Mouse (Mus musculus) forebrain, embryonic 13.5 days (tissue): ENCODE data around the gene Ifnz. TPM values are rescaled to one million over a fixed set of nuclear protein-coding genes. Genes with fewer than 3 reads are reported as not detected.
"Not testable (repeated sequence)": the region's sequence is repeated elsewhere in the genome, so short reads cannot be mapped to it uniquely, and the experiment has no call there.

ENCODE experiments used
- ATAC-seq: fragments of 200-750 bp; cut with Nextera tagmentation; 2 replicates; pipeline ENCODE4 v1.8.0; 2017
- H3K27ac ChIP-seq: fragments of 300-500 bp; sonication (generic); 2 replicates; pipeline ENCODE4 v1.5.1; 2015; ENCODE audit warnings: inconsistent platforms, mild to moderate bottlenecking, moderate library complexity
- H3K27me3 ChIP-seq: fragments of 300-500 bp; sonication (generic); 2 replicates; pipeline ENCODE4 v1.6.1; 2015; ENCODE audit warnings: mild to moderate bottlenecking, inconsistent platforms
- H3K36me3 ChIP-seq: fragments of 300-500 bp; sonication (generic); 2 replicates; pipeline ENCODE4 v1.6.1; 2015; ENCODE audit warnings: mild to moderate bottlenecking, inconsistent platforms; ENCODE audit not compliant: poor library complexity, severe bottlenecking
- H3K4me1 ChIP-seq: fragments of 300-500 bp; sonication (generic); 2 replicates; pipeline ENCODE4 v1.6.1; 2015; ENCODE audit warnings: inconsistent platforms
- H3K4me2 ChIP-seq: fragments of 300-500 bp; sonication (generic); 2 replicates; pipeline ENCODE4 v1.6.1; 2015; ENCODE audit warnings: inconsistent platforms, mild to moderate bottlenecking, moderate library complexity
- H3K4me3 ChIP-seq: fragments of 300-500 bp; sonication (generic); 2 replicates; pipeline ENCODE4 v1.5.1; 2015; ENCODE audit warnings: mild to moderate bottlenecking, inconsistent platforms
- H3K9ac ChIP-seq: fragments of 300-500 bp; sonication (generic); 2 replicates; pipeline ENCODE4 v1.6.1; 2015; ENCODE audit warnings: mild to moderate bottlenecking, inconsistent platforms
- H3K9me3 ChIP-seq: fragments of 300-500 bp; sonication (generic); replicated peaks from 2 replicates; pipeline ENCODE4 v1.6.1; 2016; ENCODE audit warnings: inconsistent platforms
- WGBS: fragments of 180-500 bp; shearing (Covaris S2); methylation state at CpG from one replicate; pipeline ENCODE4 v1.1.7; 2015; 5-methylcytosine and 5-hydroxymethylcytosine counted together
- polyA plus RNA-seq: library from polyadenylated mRNA; unstranded; fragments of >200 nt; fragmentation: Nextera tagmentation; extraction: Ambion mirVana; gene quantifications from 2 replicates; pipeline ENCODE4 v1.2.1, GENCODE M21; 2015

Gene Ifnz
- polyA plus RNA-seq, 1 experiment from 2014 or later: 0.18 TPM

GRCm38 (mm10) chr4:88793936-88794675 lies 12.2 kb downstream of the Ifnz start, which contains the start of gene Gm13275:
TSS of gene Gm13275 (plus strand) at chr4:88794487.
- H3K27me3 ChIP-seq, H3K4me1 ChIP-seq, H3K9ac ChIP-seq, H3K36me3 ChIP-seq, H3K4me3 ChIP-seq, ATAC-seq, H3K27ac ChIP-seq, H3K4me2 ChIP-seq, H3K9me3 ChIP-seq: not testable (repeated sequence)
- 0% methylated on average over 13 of the region's 52 CpGs for WGBS

GRCm38 (mm10) chr4:88797097-88797496 lies 15.2 kb downstream of the Ifnz start, which contains the start of gene Gm13279:
TSS of gene Gm13279 (plus strand) at chr4:88797397.
- H3K9me3 ChIP-seq, ATAC-seq, H3K4me1 ChIP-seq, H3K36me3 ChIP-seq, H3K9ac ChIP-seq, H3K4me3 ChIP-seq, H3K27ac ChIP-seq, H3K27me3 ChIP-seq, H3K4me2 ChIP-seq: not testable (repeated sequence)
- WGBS: no CpG with 5 or more reads among the region's 28 CpGs

- ATAC-seq, H3K4me2 ChIP-seq, H3K27me3 ChIP-seq, H3K4me3 ChIP-seq, H3K9me3 ChIP-seq, H3K9ac ChIP-seq, H3K36me3 ChIP-seq, H3K27ac ChIP-seq, H3K4me1 ChIP-seq: not testable (repeated sequence)
- 18% methylated on average over 6 of the region's 7 CpGs for WGBS
These were observed 17.4 kb downstream of the Ifnz start, which contains the start of gene Gm13285 for GRCm38 (mm10) chr4:88799365-88799764. TSS of gene Gm13285 (plus strand) at chr4:88799665.

- no CpG with 5 or more reads among the region's 29 CpGs for WGBS
- H3K9me3 ChIP-seq, H3K36me3 ChIP-seq, H3K9ac ChIP-seq, H3K27me3 ChIP-seq, H3K4me1 ChIP-seq, H3K4me3 ChIP-seq, H3K4me2 ChIP-seq, H3K27ac ChIP-seq, ATAC-seq: not testable (repeated sequence)
These were observed 21.0 kb downstream of the Ifnz start, which contains the start of gene Gm13287 for GRCm38 (mm10) chr4:88802954-88803353. TSS of gene Gm13287 (plus strand) at chr4:88803254.

- Histone ChIP-seq H3K4me2 (peak within 1 kb of the TSS; percentile 50), H3K4me3 (peak within 1 kb of the TSS; percentile 27)
- H3K27me3 ChIP-seq, H3K9ac ChIP-seq, H3K27ac ChIP-seq, H3K9me3 ChIP-seq, ATAC-seq, H3K36me3 ChIP-seq, H3K4me1 ChIP-seq: not testable (repeated sequence)
- no CpG with 5 or more reads among the region's 8 CpGs for WGBS
These were observed 23.3 kb downstream of the Ifnz start, which contains the start of gene Gm13288 for GRCm38 (mm10) chr4:88805231-88805630. TSS of gene Gm13288 (plus strand) at chr4:88805531.

- Histone ChIP-seq H3K4me2 (peak overlapping the region; percentile 50), H3K4me3 (peak overlapping the region; percentile 27)
- H3K9ac ChIP-seq, H3K9me3 ChIP-seq, H3K36me3 ChIP-seq, H3K4me1 ChIP-seq, H3K27ac ChIP-seq, ATAC-seq, H3K27me3 ChIP-seq: not testable (repeated sequence)
- 0% methylated on average over 16 of the region's 34 CpGs for WGBS
These were observed 23.8 kb downstream of the Ifnz start for GRCm38 (mm10) chr4:88805761-88806160.

- H3K27me3 ChIP-seq: peaks cover 3% of the 10 kb centered on the region; the same call in 1 of the 2 replicates
- ATAC-seq: no peak
- H3K9me3 ChIP-seq: no peaks in the 10 kb centered on the region
- no peak within 1 kb of the TSS for H3K4me2 ChIP-seq
- H3K27ac ChIP-seq: no peak within 1 kb of the TSS
- WGBS: 57% methylated on average over 3 of the region's 3 CpGs
- H3K4me3 ChIP-seq: no peak within 1 kb of the TSS
- H3K4me1 ChIP-seq: no peaks in the 10 kb centered on the region
- no peaks in the 10 kb centered on the region for H3K36me3 ChIP-seq
- H3K9ac ChIP-seq: no peak within 1 kb of the TSS
These were observed 34.0 kb downstream of the Ifnz start, which contains the start of gene Ifna7 for GRCm38 (mm10) chr4:88815928-88816327. TSS of gene Ifna7 (plus strand) at chr4:88816228.

- Histone ChIP-seq H3K4me2 (no peak within 1 kb of the TSS), H3K9ac (no peak within 1 kb of the TSS), H3K27me3 (peaks cover 3% of the 10 kb centered on the region; the same call in 1 of the 2 replicates), H3K4me3 (no peak within 1 kb of the TSS), H3K9me3 (no peaks in the 10 kb centered on the region), H3K4me1 (no peaks in the 10 kb centered on the region), H3K36me3 (no peaks in the 10 kb centered on the region), H3K27ac (no peak within 1 kb of the TSS)
- no peak for ATAC-seq
- 75% methylated on average over 1 of the region's 1 CpGs for WGBS
These were observed 37.7 kb downstream of the Ifnz start, which contains the start of gene Ifna11 for GRCm38 (mm10) chr4:88819659-88820058. TSS of gene Ifna11 (plus strand) at chr4:88819959.

- Histone ChIP-seq H3K9me3 (no peaks in the 10 kb centered on the region), H3K4me3 (no peak overlapping the region), H3K36me3 (no peaks in the 10 kb centered on the region), H3K9ac (no peak overlapping the region), H3K27me3 (no peaks in the 10 kb centered on the region), H3K27ac (no peak overlapping the region), H3K4me2 (no peak overlapping the region), H3K4me1 (no peaks in the 10 kb centered on the region)
- WGBS: 26% methylated on average over 4 of the region's 4 CpGs
- ATAC-seq: no peak
These were observed 41.1 kb downstream of the Ifnz start for GRCm38 (mm10) chr4:88822995-88823394.

GRCm38 (mm10) chr4:88827116-88827515 lies 45.2 kb downstream of the Ifnz start, which contains the start of gene Ifna6:
TSS of gene Ifna6 (plus strand) at chr4:88827416.
- H3K4me2 ChIP-seq, H3K9ac ChIP-seq, H3K4me1 ChIP-seq, ATAC-seq, H3K36me3 ChIP-seq, H3K4me3 ChIP-seq, H3K27me3 ChIP-seq, H3K9me3 ChIP-seq, H3K27ac ChIP-seq: not testable (repeated sequence)

GRCm38 (mm10) chr4:88830523-88830922 lies 48.6 kb downstream of the Ifnz start:
- H3K36me3 ChIP-seq: no peaks in the 10 kb centered on the region
- no peak overlapping the region for H3K4me2 ChIP-seq
- H3K27ac ChIP-seq: no peak overlapping the region
- H3K4me3 ChIP-seq: no peak overlapping the region
- no peak for ATAC-seq
- H3K9ac ChIP-seq: no peak overlapping the region
- H3K4me1 ChIP-seq: no peaks in the 10 kb centered on the region
- H3K9me3 ChIP-seq: no peaks in the 10 kb centered on the region
- H3K27me3 ChIP-seq: no peaks in the 10 kb centered on the region
- 23% methylated on average over 4 of the region's 4 CpGs for WGBS
